ENCODE assay signal across 24 mouse cellular contexts in the genomic region with DNA sequence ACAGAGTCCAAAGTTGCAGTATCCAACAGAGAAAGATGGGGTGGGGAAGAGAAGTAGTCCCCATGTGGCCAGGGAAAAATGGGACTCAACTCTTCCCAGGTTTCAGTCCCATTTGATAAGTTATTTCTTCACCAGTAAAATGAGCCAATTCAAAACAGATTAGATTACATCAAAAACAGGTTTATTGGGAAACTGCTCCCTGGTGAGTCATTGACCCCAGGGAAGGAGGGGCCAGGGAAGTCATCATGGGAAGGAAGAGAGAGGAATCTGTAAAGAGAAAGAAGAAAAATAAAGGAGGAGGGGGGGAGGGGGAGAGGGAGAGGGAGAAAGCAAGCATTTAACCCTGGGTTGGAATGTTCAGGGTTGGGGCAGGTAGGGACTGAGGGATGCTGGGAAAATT.
DNase-seq lines count a peak whose midpoint lies in the region; ATAC-seq lines count a peak whose summit lies in the region.
"Had no signal": no experiment of that assay in that cellular context is flagged by ENCODE, and none has a peak within 500 bp of the region (broad histone marks: within the 10 kb centered on the region; RNA-seq: fewer than 3 reads in every experiment).

No protein-coding gene starts in this region.

- H3K4me1 ChIP-seq in liver, embryonic 12.5 days: no peaks in the 10 kb centered on the region
- H3K4me1 ChIP-seq: embryonic facial prominence, embryonic 10.5 days; embryonic facial prominence, embryonic 12.5 days; forebrain, embryonic 10.5 days; forebrain, embryonic 12.5 days; forebrain, embryonic 15.5 days had no signal

- no peaks in the 10 kb centered on the region for H3K36me3 ChIP-seq in liver, embryonic 12.5 days
- H3K36me3 ChIP-seq: embryonic facial prominence, embryonic 10.5 days; embryonic facial prominence, embryonic 12.5 days; forebrain, embryonic 10.5 days; forebrain, embryonic 12.5 days; forebrain, embryonic 15.5 days; G1E had no signal

- H3K27me3 ChIP-seq in liver, embryonic 12.5 days (replicated peaks): no peaks in the 10 kb centered on the region
- H3K27me3 ChIP-seq: CH12.LX; embryonic facial prominence, embryonic 12.5 days; forebrain, embryonic 12.5 days; forebrain, embryonic 15.5 days had no signal

- no peak overlapping the region for H3K9ac ChIP-seq in liver, embryonic 12.5 days
- H3K9ac ChIP-seq: embryonic facial prominence, embryonic 12.5 days; forebrain, embryonic 12.5 days; forebrain, embryonic 15.5 days; forebrain, postnatal 0 days had no signal

- no peak for ATAC-seq in liver, embryonic 12.5 days
- ATAC-seq: CD4-positive, CD25-positive, alpha-beta regulatory T cell, adult 4 months; forebrain, embryonic 15.5 days; forebrain, postnatal 0 days had no signal

- DNase-seq in 416B (ENCODE audit: low read depth): peak; percentile 20
- peak; percentile 70 for DNase-seq in NIH3T3 (ENCODE audit: low read depth)
- peak; percentile 29 for DNase-seq in mesoderm, embryonic 11.5 days (ENCODE audit: low read depth, low spot score)
- DNase-seq in skeletal muscle tissue, adult 2 months (ENCODE audit: low read depth, low spot score): peak; percentile 6
- no peak for DNase-seq in urinary bladder, adult 2 months (ENCODE audit: low spot score)
- DNase-seq in heart, adult 18-20 months: no peak
- DNase-seq in ovary, postnatal 10 days (ENCODE audit: low spot score): no peak
- DNase-seq: adrenal gland, adult 8-10 months; adrenal gland, postnatal 14 days; adrenal gland, postnatal 36 days; cerebellum, adult 11-12 months; cerebellum, adult 2 months; cerebellum, adult 9-10 months; cerebellum, postnatal 14 days; forebrain, postnatal 0 days had no signal

- H3K4me2 ChIP-seq in liver, embryonic 12.5 days: no peak overlapping the region
- H3K4me2 ChIP-seq: embryonic facial prominence, embryonic 12.5 days; forebrain, embryonic 12.5 days; forebrain, embryonic 15.5 days had no signal

- H3K27ac ChIP-seq in liver, embryonic 12.5 days: no peak overlapping the region
- H3K27ac ChIP-seq: embryonic facial prominence, embryonic 10.5 days; embryonic facial prominence, embryonic 12.5 days; forebrain, embryonic 10.5 days; forebrain, embryonic 12.5 days; forebrain, embryonic 15.5 days had no signal

- no peak overlapping the region for H3K4me3 ChIP-seq in liver, embryonic 12.5 days
- H3K4me3 ChIP-seq: embryonic facial prominence, embryonic 10.5 days; embryonic facial prominence, embryonic 12.5 days; forebrain, embryonic 10.5 days; forebrain, embryonic 12.5 days; forebrain, embryonic 15.5 days had no signal

- no peaks in the 10 kb centered on the region for H3K9me3 ChIP-seq in liver, embryonic 12.5 days (replicated peaks)
- H3K9me3 ChIP-seq: embryonic facial prominence, embryonic 10.5 days; embryonic facial prominence, embryonic 12.5 days; forebrain, embryonic 10.5 days; forebrain, embryonic 12.5 days; forebrain, embryonic 15.5 days; G1E had no signal

Comparison
In these comparisons a context has a peak if more than half of its experiments do, and no peak if none do; other contexts are left out.
1. DNase-seq: peak in 416B (single experiment), NIH3T3 (single experiment), mesoderm, embryonic 11.5 days (single experiment) and skeletal muscle tissue, adult 2 months (single experiment); none in urinary bladder, adult 2 months (single experiment), heart, adult 18-20 months (0 of 2) and ovary, postnatal 10 days (single experiment).